Mouse (Mus musculus) forebrain, embryonic 15.5 days (tissue): ENCODE measurements around the gene Zfp184. TPM values are rescaled to one million over a fixed set of nuclear protein-coding genes. Genes with fewer than 3 reads are reported as not detected.
"Not testable (repeated sequence)": the region's sequence is repeated elsewhere in the genome, so short reads cannot be mapped to it uniquely, and the experiment has no call there.

Experiments used
- ATAC-seq: fragments of 200-750 bp; cut with Nextera tagmentation; replicated peaks from 2 replicates; pipeline ENCODE4 v1.8.0; 2017; ENCODE audit warnings: mild to moderate bottlenecking, moderate TSS enrichment, moderate library complexity
- H3K27ac ChIP-seq: fragments of 300-500 bp; sonication (generic); replicated peaks from 2 replicates; pipeline ENCODE4 v1.5.1; 2015; ENCODE audit warnings: mild to moderate bottlenecking, inconsistent platforms
- H3K27me3 ChIP-seq: fragments of 300-500 bp; sonication (generic); 2 replicates; pipeline ENCODE4 v1.6.1; 2015; ENCODE audit warnings: inconsistent platforms
- H3K36me3 ChIP-seq: fragments of 300-500 bp; sonication (generic); 2 replicates; pipeline ENCODE4 v1.6.1; 2015; ENCODE audit warnings: mild to moderate bottlenecking, inconsistent platforms
- H3K4me1 ChIP-seq: fragments of 300-500 bp; sonication (generic); 2 replicates; pipeline ENCODE4 v1.6.1; 2015; ENCODE audit warnings: inconsistent platforms
- H3K4me2 ChIP-seq: fragments of 300-500 bp; sonication (generic); replicated peaks from 2 replicates; pipeline ENCODE4 v1.6.1; 2015; ENCODE audit warnings: mild to moderate bottlenecking, inconsistent platforms
- H3K4me3 ChIP-seq: fragments of 300-500 bp; sonication (generic); 2 replicates; pipeline ENCODE4 v1.5.1; 2015; ENCODE audit warnings: mild to moderate bottlenecking, inconsistent platforms
- H3K9ac ChIP-seq: fragments of 300-500 bp; sonication (generic); replicated peaks from 2 replicates; pipeline ENCODE4 v1.6.1; 2015; ENCODE audit warnings: mild to moderate bottlenecking, inconsistent platforms
- H3K9me3 ChIP-seq: fragments of 300-500 bp; sonication (generic); 2 replicates; pipeline ENCODE4 v1.6.1; 2016; ENCODE audit warnings: inconsistent platforms
- WGBS: fragments of 180-500 bp; shearing (Covaris S2); methylation state at CpG from one replicate; pipeline ENCODE4 v1.1.7; 2015; ENCODE audit warnings: mixed read lengths; 5-methylcytosine and 5-hydroxymethylcytosine counted together
- polyA plus RNA-seq: library from polyadenylated mRNA; unstranded; fragments of >200 nt; fragmentation: Nextera tagmentation; extraction: Ambion mirVana; gene quantifications from 2 replicates; pipeline ENCODE4 v1.2.1, GENCODE M21; 2015

Zfp184 gene
- 23.6 and 24.7 TPM in 2 replicates for polyA plus RNA-seq

GRCm38 (mm10) chr13:21944926-21945740, at the start of gene Zfp184:
Gene Zfp184, plus strand, starts transcription at chr13:21945094.
- peaks cover 18% of the 10 kb centered on the region for H3K36me3 ChIP-seq
- H3K4me1 ChIP-seq = peaks cover 20% of the 10 kb centered on the region
- peak within 1 kb of the TSS; percentile 78 for H3K9ac ChIP-seq
- peak within 1 kb of the TSS; percentile 77 for H3K27ac ChIP-seq
- H3K4me2 ChIP-seq = peak within 1 kb of the TSS; percentile 75
- ATAC-seq = peak; percentile 93
- H3K27me3 ChIP-seq = no peaks in the 10 kb centered on the region
- under 1% methylated on average over 50 of the region's 50 CpGs for WGBS
- H3K4me3 ChIP-seq = peak within 1 kb of the TSS; percentile 66
- H3K9me3 ChIP-seq = no peaks in the 10 kb centered on the region

- H3K9me3 ChIP-seq = no peaks in the 10 kb centered on the region
- H3K4me2 ChIP-seq = peak overlapping the region; percentile 49
- peak overlapping the region; percentile 92 for H3K27ac ChIP-seq
- peaks cover 8% of the 10 kb centered on the region for H3K4me1 ChIP-seq
- peak overlapping the region; percentile 62 for H3K4me3 ChIP-seq
- WGBS = 6% methylated on average over 24 of the region's 24 CpGs
- peak overlapping the region; percentile 73 for H3K9ac ChIP-seq
- H3K27me3 ChIP-seq = no peaks in the 10 kb centered on the region
- no peaks in the 10 kb centered on the region for H3K36me3 ChIP-seq
- peak; percentile 99 for ATAC-seq
Observed at GRCm38 (mm10) chr13:21896549-21897244, 48.2 kb upstream of the Zfp184 start.

- peak overlapping the region; percentile 49 for H3K4me2 ChIP-seq
- ATAC-seq = peak; percentile 61
- no peaks in the 10 kb centered on the region for H3K9me3 ChIP-seq
- no peaks in the 10 kb centered on the region for H3K27me3 ChIP-seq
- H3K9ac ChIP-seq = peak overlapping the region; percentile 73
- peaks cover 8% of the 10 kb centered on the region for H3K4me1 ChIP-seq
- peak overlapping the region; percentile 92 for H3K27ac ChIP-seq
- WGBS = 0% methylated on average over 11 of the region's 11 CpGs
- H3K4me3 ChIP-seq = peak overlapping the region; percentile 62
- no peaks in the 10 kb centered on the region for H3K36me3 ChIP-seq
Observed at GRCm38 (mm10) chr13:21897245-21897634, 47.7 kb upstream of the Zfp184 start.

- H3K9me3 ChIP-seq, ATAC-seq, H3K4me3 ChIP-seq, H3K27me3 ChIP-seq, H3K4me2 ChIP-seq, H3K27ac ChIP-seq, H3K36me3 ChIP-seq, H3K9ac ChIP-seq, H3K4me1 ChIP-seq: not testable (repeated sequence)
- WGBS = 95% methylated on average over 9 of the region's 9 CpGs
Observed at GRCm38 (mm10) chr13:21900870-21901565, 43.9 kb upstream of the Zfp184 start.

GRCm38 (mm10) chr13:21903500-21903899, 41.4 kb upstream of the Zfp184 start:
- H3K9me3 ChIP-seq = no peaks in the 10 kb centered on the region
- H3K27ac ChIP-seq = no peak overlapping the region
- ATAC-seq = no peak
- no peaks in the 10 kb centered on the region for H3K36me3 ChIP-seq
- H3K4me3 ChIP-seq = no peak overlapping the region
- H3K27me3 ChIP-seq = no peaks in the 10 kb centered on the region
- WGBS = 54% methylated on average over 3 of the region's 3 CpGs
- no peak overlapping the region for H3K9ac ChIP-seq
- no peaks in the 10 kb centered on the region for H3K4me1 ChIP-seq
- H3K4me2 ChIP-seq = no peak overlapping the region

GRCm38 (mm10) chr13:21904090-21904489, 40.8 kb upstream of the Zfp184 start:
- not testable (repeated sequence) for H3K36me3 ChIP-seq, H3K4me2 ChIP-seq, H3K9me3 ChIP-seq, H3K9ac ChIP-seq, H3K4me1 ChIP-seq, ATAC-seq, H3K4me3 ChIP-seq, H3K27ac ChIP-seq, H3K27me3 ChIP-seq
- WGBS = 78% methylated on average over 4 of the region's 4 CpGs

GRCm38 (mm10) chr13:21906301-21906700, 38.6 kb upstream of the Zfp184 start:
- H3K36me3 ChIP-seq = no peaks in the 10 kb centered on the region
- H3K27me3 ChIP-seq = peaks cover under 1% of the 10 kb centered on the region; the same call in 1 of the 2 replicates
- ATAC-seq = no peak
- H3K9me3 ChIP-seq = no peaks in the 10 kb centered on the region
- H3K9ac ChIP-seq = no peak overlapping the region
- WGBS = 36% methylated on average over 7 of the region's 7 CpGs
- H3K4me1 ChIP-seq = no peaks in the 10 kb centered on the region
- H3K4me2 ChIP-seq = no peak overlapping the region
- no peak overlapping the region for H3K27ac ChIP-seq
- H3K4me3 ChIP-seq = no peak overlapping the region

GRCm38 (mm10) chr13:21906946-21907806, 37.7 kb upstream of the Zfp184 start:
- H3K9ac ChIP-seq = no peak overlapping the region
- no peaks in the 10 kb centered on the region for H3K9me3 ChIP-seq
- no peak overlapping the region for H3K4me2 ChIP-seq
- H3K4me1 ChIP-seq = no peaks in the 10 kb centered on the region
- H3K27me3 ChIP-seq = peaks cover 4% of the 10 kb centered on the region; the same call in 1 of the 2 replicates
- 11% methylated on average over 22 of the region's 22 CpGs for WGBS
- H3K4me3 ChIP-seq = no peak overlapping the region
- H3K36me3 ChIP-seq = no peaks in the 10 kb centered on the region
- no peak for ATAC-seq
- H3K27ac ChIP-seq = no peak overlapping the region

GRCm38 (mm10) chr13:21907807-21908155, 37.1 kb upstream of the Zfp184 start:
- H3K27me3 ChIP-seq, H3K36me3 ChIP-seq, H3K9me3 ChIP-seq, H3K27ac ChIP-seq, H3K4me1 ChIP-seq, H3K4me2 ChIP-seq, ATAC-seq, H3K9ac ChIP-seq, H3K4me3 ChIP-seq: not testable (repeated sequence)
- WGBS = 16% methylated on average over 6 of the region's 6 CpGs

- no peak overlapping the region for H3K27ac ChIP-seq
- 0 out of 2 replicates have a peak overlapping the region, but pooled peaks have one; percentile 9 for H3K4me3 ChIP-seq
- WGBS = 7% methylated on average over 7 of the region's 7 CpGs
Observed at GRCm38 (mm10) chr13:21910735-21911134, 34.2 kb upstream of the Zfp184 start.

GRCm38 (mm10) chr13:21911147-21911546, 33.7 kb upstream of the Zfp184 start:
- Histone ChIP-seq H3K36me3 (no peaks in the 10 kb centered on the region), H3K27ac (no peak overlapping the region), H3K4me2 (no peak overlapping the region; the same call in 1 of the 2 replicates), H3K9me3 (no peaks in the 10 kb centered on the region), H3K9ac (no peak overlapping the region), H3K4me1 (no peaks in the 10 kb centered on the region), H3K27me3 (peaks cover 32% of the 10 kb centered on the region), H3K4me3 (0 out of 2 replicates have a peak overlapping the region, but pooled peaks have one; percentile 9)
- ATAC-seq = no peak
- 4% methylated on average over 17 of the region's 17 CpGs for WGBS

More at GRCm38 (mm10) chr13:21910735-21911134, 34.2 kb upstream of the Zfp184 start:
- Histone ChIP-seq H3K4me2 (no peak overlapping the region; the same call in 1 of the 2 replicates), H3K4me1 (no peaks in the 10 kb centered on the region), H3K9ac (no peak overlapping the region), H3K36me3 (no peaks in the 10 kb centered on the region), H3K27me3 (peaks cover 28% of the 10 kb centered on the region), H3K9me3 (no peaks in the 10 kb centered on the region)
- ATAC-seq = no peak
